Mouse (Mus musculus) MEL (cell line): ENCODE measurements around the gene Ttll6. TPM values are rescaled to one million over a fixed set of nuclear protein-coding genes. Genes with fewer than 3 reads are reported as not detected.

Experiments used
- DNase-seq: peaks from one replicate; pipeline ENCODE4 v3.0.0; 2011; ENCODE audit warnings: low read depth, low spot score
- H3K27ac ChIP-seq: 2 replicates; pipeline ENCODE4 v1.5.1; 2012; ENCODE audit warnings: low read depth, mild to moderate bottlenecking, control low read depth, low read length, moderate library complexity; ENCODE audit not compliant: control insufficient read depth
- H3K27me3 ChIP-seq, 2 experiments: fragments of 150-350 bp in 1 of 2; sonication (generic) in 1 of 2; 2 replicates each; pipeline ENCODE4 v1.6.1; 2012; ENCODE audit warnings: low read length in 2 of 2, mild to moderate bottlenecking in 2 of 2, improper control_type of control experiment in 1 of 2, moderate library complexity in 1 of 2; ENCODE audit not compliant: insufficient read depth in 2 of 2, control insufficient read depth in 1 of 2
- H3K36me3 ChIP-seq, 2 experiments: 2 replicates each; pipeline ENCODE4 v1.6.1; 2012 to 2014; ENCODE audit warnings: low read length in 2 of 2, improper control_type of control experiment in 1 of 2, inconsistent platforms in 1 of 2, mild to moderate bottlenecking in 1 of 2; ENCODE audit not compliant: insufficient read depth in 2 of 2, control insufficient read depth in 1 of 2
- H3K4me1 ChIP-seq, 2 experiments: fragments of 150-350 bp in 1 of 2; sonication (generic) in 1 of 2; 2 replicates each; pipeline ENCODE4 v1.6.1; 2012; ENCODE audit warnings: low read length in 2 of 2, improper control_type of control experiment in 1 of 2, mild to moderate bottlenecking in 1 of 2; ENCODE audit not compliant: insufficient read depth in 2 of 2, control insufficient read depth in 1 of 2
- H3K4me3 ChIP-seq, 2 experiments: fragments of 150-350 bp in 1 of 2; sonication (generic) in 1 of 2; 2 replicates each; pipeline ENCODE4 v1.5.1; 2012; ENCODE audit warnings: low read depth in 2 of 2, low read length in 2 of 2, mild to moderate bottlenecking in 2 of 2, moderate library complexity in 2 of 2, control low read depth in 1 of 2, improper control_type of control experiment in 1 of 2; ENCODE audit not compliant: control insufficient read depth in 1 of 2, insufficient read depth in 1 of 2
- H3K79me2 ChIP-seq: 2 replicates; pipeline ENCODE4 v1.6.1; 2012; ENCODE audit warnings: mild to moderate bottlenecking, low read length, moderate library complexity; ENCODE audit not compliant: control insufficient read depth, poor library complexity, insufficient read depth
- H3K9ac ChIP-seq: 2 replicates; pipeline ENCODE4 v1.6.1; 2012; ENCODE audit warnings: low read depth, mild to moderate bottlenecking, control low read depth, low read length, moderate library complexity; ENCODE audit not compliant: control insufficient read depth, poor library complexity, severe bottlenecking
- H3K9me3 ChIP-seq: fragments of 150-350 bp; sonication (generic); replicated peaks from 2 replicates; pipeline ENCODE4 v1.6.1; 2012; ENCODE audit warnings: mild to moderate bottlenecking, low read length, improper control_type of control experiment, moderate library complexity; ENCODE audit not compliant: insufficient read depth
- CHD2 ChIP-seq: IDR thresholded peaks from 2 replicates; pipeline ENCODE4 v1.6.1; 2011; ENCODE audit warnings: low read length, improper control_type of control experiment
- CTCF ChIP-seq, 3 experiments: IDR thresholded peaks in 2 of 3; conservative IDR thresholded peaks in 1 of 3; 2 replicates each; pipeline ENCODE4 v1.5.1; 2011 to 2012; ENCODE audit warnings: low read length in 3 of 3, low read depth in 2 of 3, mild to moderate bottlenecking in 2 of 3, improper control_type of control experiment in 1 of 3, inconsistent platforms in 1 of 3, mixed read lengths in 1 of 3, moderate library complexity in 1 of 3; ENCODE audit not compliant: control insufficient read depth in 1 of 3, insufficient read depth in 1 of 3, poor library complexity in 1 of 3, severe bottlenecking in 1 of 3
- E2F4 ChIP-seq: IDR thresholded peaks from 2 replicates; pipeline ENCODE4 v1.6.1; 2011; ENCODE audit warnings: low read depth, low read length, improper control_type of control experiment, borderline replicate concordance
- HCFC1 ChIP-seq: IDR thresholded peaks from 2 replicates; pipeline ENCODE4 v1.6.1; 2012; ENCODE audit warnings: low read depth, mild to moderate bottlenecking, inconsistent platforms, low read length, improper control_type of control experiment, moderate library complexity
- MAX ChIP-seq: IDR thresholded peaks from 2 replicates; pipeline ENCODE4 v1.6.1; 2011; ENCODE audit warnings: low read length, improper control_type of control experiment
- MAZ ChIP-seq: IDR thresholded peaks from 2 replicates; pipeline ENCODE4 v1.6.1; 2012; ENCODE audit warnings: low read depth, mild to moderate bottlenecking, inconsistent platforms, low read length, improper control_type of control experiment
- MEF2A ChIP-seq: IDR thresholded peaks from 2 replicates; pipeline ENCODE4 v1.6.1; 2014; ENCODE audit warnings: low read depth, mild to moderate bottlenecking, inconsistent platforms, low read length, improper control_type of control experiment; ENCODE audit not compliant: poor library complexity, insufficient replicate concordance, severe bottlenecking; ENCODE audit errors: extremely low read depth
- MYB ChIP-seq: IDR thresholded peaks from 2 replicates; pipeline ENCODE4 v1.6.1; 2011; ENCODE audit warnings: mild to moderate bottlenecking, low read depth, low read length, improper control_type of control experiment
- NELFE ChIP-seq: IDR thresholded peaks from 2 replicates; pipeline ENCODE4 v1.6.1; 2011; ENCODE audit warnings: low read depth, low read length, improper control_type of control experiment
- NRF1 ChIP-seq: IDR thresholded peaks from 2 replicates; pipeline ENCODE4 v1.6.1; 2014; ENCODE audit warnings: low read depth, mild to moderate bottlenecking, inconsistent platforms, low read length, improper control_type of control experiment, moderate library complexity; ENCODE audit not compliant: poor library complexity, insufficient read depth, severe bottlenecking
- RCOR1 ChIP-seq: IDR thresholded peaks from 2 replicates; pipeline ENCODE4 v1.6.1; 2012; ENCODE audit warnings: low read depth, mild to moderate bottlenecking, inconsistent platforms, low read length, improper control_type of control experiment
- TCF12 ChIP-seq: IDR thresholded peaks from 2 replicates; pipeline ENCODE4 v1.6.1; 2014; ENCODE audit warnings: low read depth, mild to moderate bottlenecking, inconsistent platforms, low read length, improper control_type of control experiment, moderate library complexity
- UBTF ChIP-seq: IDR thresholded peaks from 2 replicates; pipeline ENCODE4 v1.6.1; 2012; ENCODE audit warnings: low read depth, mild to moderate bottlenecking, inconsistent platforms, low read length, improper control_type of control experiment, moderate library complexity, borderline replicate concordance; ENCODE audit not compliant: insufficient read depth
- USF1 ChIP-seq: IDR thresholded peaks from 2 replicates; pipeline ENCODE4 v1.6.1; 2014; ENCODE audit warnings: low read depth, mild to moderate bottlenecking, inconsistent platforms, low read length, improper control_type of control experiment, moderate library complexity
- USF2 ChIP-seq, 2 experiments: IDR thresholded peaks; 2 replicates each; pipeline ENCODE4 v1.6.1; 2011 to 2012; ENCODE audit warnings: improper control_type of control experiment in 2 of 2, low read length in 2 of 2, borderline replicate concordance in 1 of 2, inconsistent platforms in 1 of 2, low read depth in 1 of 2, mild to moderate bottlenecking in 1 of 2; ENCODE audit not compliant: insufficient read depth in 1 of 2
- ZC3H11A ChIP-seq: IDR thresholded peaks from 2 replicates; pipeline ENCODE4 v1.6.1; 2012; ENCODE audit warnings: low read depth, mild to moderate bottlenecking, inconsistent platforms, low read length, improper control_type of control experiment
- polyA plus RNA-seq, 2 experiments: library from polyadenylated mRNA; stranded (reverse) in 1 of 2; unstranded in 1 of 2; fragments of >175 nt in 1 of 2; fragments of >200 nt in 1 of 2; gene quantifications; 2 replicates each; pipeline versions ENCODE4 v1.2.1 to v1.2.4; 2012; ENCODE audit warnings: low replicate concordance in 2 of 2, low read depth in 1 of 2; ENCODE audit not compliant: insufficient read length in 2 of 2, insufficient read depth in 1 of 2, missing spikeins in 1 of 2
- total RNA-seq: library from RNA; depleted of rRNA; stranded (reverse); fragments of 300-350 nt; gene quantifications from 2 replicates; pipeline ENCODE4 v1.2.3, GENCODE M21; 2012

Ttll6 gene
- total and polyA plus RNA-seq, 3 experiments: 0.03 TPM; not detected in 2

DNA sequence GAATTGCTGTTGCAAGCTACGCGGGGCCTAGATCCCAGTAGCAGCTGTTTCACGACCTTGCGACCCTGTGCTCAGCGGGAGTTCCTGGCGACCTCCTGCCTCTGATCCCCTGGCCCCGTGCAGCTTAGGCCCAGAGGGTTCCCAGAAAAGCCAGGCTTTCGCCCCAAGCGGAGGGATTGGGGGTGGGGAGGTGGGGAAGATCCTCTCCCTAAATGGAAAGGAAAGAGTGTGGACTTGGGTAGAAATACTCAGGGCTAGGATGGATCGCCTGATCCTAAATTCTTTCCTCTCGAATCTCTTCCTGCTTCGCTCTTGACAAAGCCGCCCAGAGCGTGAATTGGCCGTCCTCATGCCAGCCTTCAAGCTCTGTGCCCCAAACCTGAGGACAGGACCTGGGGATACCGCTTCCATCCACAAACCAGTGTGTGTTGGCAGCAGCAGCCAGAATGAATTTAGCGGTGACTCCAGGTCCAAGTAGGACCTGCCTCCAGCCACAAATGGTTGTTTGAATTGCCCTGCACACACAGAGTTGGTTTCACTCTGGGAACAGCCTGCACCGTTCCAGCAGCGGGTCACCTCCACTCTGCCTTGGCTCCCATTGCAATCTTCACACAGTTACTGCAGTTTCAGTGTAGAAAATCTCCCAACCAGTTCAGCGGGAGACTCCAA lies 37.3 kb downstream of the Ttll6 start:
- TF ChIP-seq NELFE (no peak), USF1 (no peak), UBTF (no peak), CTCF (IDR thresholded peaks at IDR 0.05 in 2 of 3, conservative IDR thresholded peaks at IDR 0.05 in 1 of 3; ENCODE audit: control insufficient read depth in 1 of 3, insufficient read depth in 1 of 3, low read depth in 2 of 3, low read length in 3 of 3, poor library complexity in 1 of 3, severe bottlenecking in 1 of 3) (no peak), TCF12 (no peak), NRF1 (no peak), CHD2 (no peak), HCFC1 (no peak)
- Histone ChIP-seq H3K9ac (no peak overlapping the region), H3K4me3 (no peak overlapping the region), H3K9me3 (no peaks in the 10 kb centered on the region), H3K4me1 (no peaks in the 10 kb centered on the region), H3K79me2 (no peaks in the 10 kb centered on the region), H3K27me3 (peaks cover 23 to 29% of the 10 kb centered on the region in 2 experiments), H3K27ac (no peak overlapping the region), H3K36me3 (no peaks in the 10 kb centered on the region)
- DNase-seq: no peak

GRCm38 (mm10) chr11:96171601-96172000 lies 38.0 kb downstream of the Ttll6 start:
- Histone ChIP-seq H3K27me3 (peaks cover 20 to 29% of the 10 kb centered on the region in 2 experiments), H3K4me3 (no peak overlapping the region), H3K27ac (no peak overlapping the region), H3K9ac (no peak overlapping the region), H3K4me1 (no peaks in the 10 kb centered on the region), H3K9me3 (no peaks in the 10 kb centered on the region), H3K79me2 (no peaks in the 10 kb centered on the region), H3K36me3 (no peaks in the 10 kb centered on the region)
- TF ChIP-seq E2F4: no peak
- TF ChIP-seq ZC3H11A: no peak
- no peak for TF ChIP-seq MAZ
- no peak for TF ChIP-seq MYB
- TF ChIP-seq RCOR1: no peak
- DNase-seq: no peak

- TF ChIP-seq USF2 (IDR thresholded peaks at IDR 0.05; ENCODE audit: borderline replicate concordance in 1 of 2, insufficient read depth in 1 of 2, low read depth in 1 of 2, low read length in 2 of 2) (no peak), MEF2A (no peak), USF1 (no peak), MAX (no peak), E2F4 (no peak)
- no peak overlapping the region for H3K4me3 ChIP-seq
- peaks cover 17 to 30% of the 10 kb centered on the region in 2 experiments for H3K27me3 ChIP-seq
- H3K36me3 ChIP-seq: no peaks in the 10 kb centered on the region
- H3K9ac ChIP-seq: no peak overlapping the region
- no peaks in the 10 kb centered on the region for H3K9me3 ChIP-seq
- no peak overlapping the region for H3K27ac ChIP-seq
- no peak for DNase-seq
- H3K4me1 ChIP-seq: no peaks in the 10 kb centered on the region
- H3K79me2 ChIP-seq: no peaks in the 10 kb centered on the region
Observed at GRCm38 (mm10) chr11:96172511-96173287, 39.1 kb downstream of the Ttll6 start.
